Mouse (Mus musculus) kidney, embryonic 14.5 days (tissue): ENCODE measurements at regions not wholly inside any gene's neighbourhood (a gene's known extent, or its start where the extent isn't known, plus 50 kb on each side); places are given as distances from the start of the nearest gene placed in this dataset.
A peak's percentile ranks its signal among the peaks of the same experiment; 100 is the strongest.
"Not testable (repeated sequence)": the region's sequence is repeated elsewhere in the genome, so short reads cannot be mapped to it uniquely, and the experiment has no call there.

Experiments
- ATAC-seq: fragments of 200-750 bp; cut with Nextera tagmentation; 2 replicates; pipeline ENCODE4 v1.8.0; 2017; ENCODE audit warnings: moderate number of reproducible peaks, mild to moderate bottlenecking, moderate TSS enrichment, moderate library complexity; ENCODE audit not compliant: low FRiP score, low TSS enrichment
- H3K27ac ChIP-seq: fragments of 300-500 bp; sonication (generic); 2 replicates; pipeline ENCODE4 v1.5.1; 2014; ENCODE audit warnings: low read depth, mild to moderate bottlenecking, low read length, moderate library complexity, mixed read lengths
- H3K27me3 ChIP-seq: fragments of 300-500 bp; sonication (generic); 2 replicates; pipeline ENCODE4 v1.6.1; 2014; ENCODE audit warnings: mild to moderate bottlenecking, low read length; ENCODE audit not compliant: control insufficient read depth, insufficient read depth
- H3K36me3 ChIP-seq: fragments of 300-500 bp; sonication (generic); 2 replicates; pipeline ENCODE4 v1.6.1; 2014; ENCODE audit warnings: low read length, mixed read lengths; ENCODE audit not compliant: control insufficient read depth, insufficient read depth
- H3K4me1 ChIP-seq: fragments of 300-500 bp; sonication (generic); 2 replicates; pipeline ENCODE4 v1.6.1; 2014; ENCODE audit warnings: low read length, mixed read lengths; ENCODE audit not compliant: control insufficient read depth, insufficient read depth
- H3K4me2 ChIP-seq: fragments of 300-500 bp; sonication (generic); replicated peaks from 2 replicates; pipeline ENCODE4 v1.6.1; 2014; ENCODE audit warnings: low read depth, mild to moderate bottlenecking, low read length
- H3K4me3 ChIP-seq: fragments of 300-500 bp; sonication (generic); 2 replicates; pipeline ENCODE4 v1.5.1; 2014; ENCODE audit warnings: mild to moderate bottlenecking, low read length
- H3K9ac ChIP-seq: fragments of 300-500 bp; sonication (generic); 2 replicates; pipeline ENCODE4 v1.6.1; 2014; ENCODE audit warnings: low read depth, mild to moderate bottlenecking, low read length, moderate library complexity
- H3K9me3 ChIP-seq: fragments of 300-500 bp; sonication (generic); 2 replicates; pipeline ENCODE4 v1.6.1; 2016; ENCODE audit warnings: low read length; ENCODE audit not compliant: control insufficient read depth
- WGBS: fragments of 180-500 bp; shearing (Covaris S2); extraction: QIAGEN DNeasy Blood & Tissue Kit; methylation state at CpG from one replicate; pipeline ENCODE4 v1.1.7; 2014; 5-methylcytosine and 5-hydroxymethylcytosine counted together

GRCm38 (mm10) chr9:115840791-115841190, 68.5 kb upstream of the Gadl1 start:
- Histone ChIP-seq H3K4me2 (no peak overlapping the region), H3K36me3 (no peaks in the 10 kb centered on the region), H3K27me3 (no peaks in the 10 kb centered on the region), H3K4me1 (no peaks in the 10 kb centered on the region), H3K9me3 (no peaks in the 10 kb centered on the region), H3K4me3 (no peak overlapping the region), H3K9ac (no peak overlapping the region), H3K27ac (no peak overlapping the region)
- ATAC-seq = no peak
- 72% methylated on average over 8 of the region's 8 CpGs for WGBS

- no peaks in the 10 kb centered on the region for H3K36me3 ChIP-seq
- H3K9me3 ChIP-seq = no peaks in the 10 kb centered on the region
- H3K4me2 ChIP-seq = no peak overlapping the region
- no peaks in the 10 kb centered on the region for H3K27me3 ChIP-seq
- no peak overlapping the region for H3K27ac ChIP-seq
- WGBS = 89% methylated on average over 10 of the region's 10 CpGs
- no peak for ATAC-seq
- no peaks in the 10 kb centered on the region for H3K4me1 ChIP-seq
- no peak overlapping the region for H3K9ac ChIP-seq
- no peak overlapping the region for H3K4me3 ChIP-seq
These were observed 67.6 kb upstream of the Gadl1 start for GRCm38 (mm10) chr9:115841684-115842083.

- no peak overlapping the region for H3K4me2 ChIP-seq
- H3K27ac ChIP-seq = no peak overlapping the region
- no peaks in the 10 kb centered on the region for H3K27me3 ChIP-seq
- no peaks in the 10 kb centered on the region for H3K9me3 ChIP-seq
- ATAC-seq = no peak
- no peak overlapping the region for H3K9ac ChIP-seq
- H3K4me3 ChIP-seq = no peak overlapping the region
- no peaks in the 10 kb centered on the region for H3K36me3 ChIP-seq
- 58% methylated on average over 4 of the region's 4 CpGs for WGBS
- H3K4me1 ChIP-seq = no peaks in the 10 kb centered on the region
These were observed 64.9 kb upstream of the Gadl1 start for GRCm38 (mm10) chr9:115844340-115844739.

- Histone ChIP-seq H3K4me1 (no peaks in the 10 kb centered on the region), H3K27me3 (no peaks in the 10 kb centered on the region), H3K9ac (no peak overlapping the region), H3K36me3 (no peaks in the 10 kb centered on the region), H3K4me3 (no peak overlapping the region), H3K9me3 (no peaks in the 10 kb centered on the region), H3K4me2 (no peak overlapping the region), H3K27ac (no peak overlapping the region)
- 91% methylated on average over 5 of the region's 5 CpGs for WGBS
- ATAC-seq = no peak
These were observed 64.2 kb upstream of the Gadl1 start for GRCm38 (mm10) chr9:115845091-115845490.

GRCm38 (mm10) chr9:115847289-115848074, 61.8 kb upstream of the Gadl1 start:
- Histone ChIP-seq H3K9ac (no peak overlapping the region), H3K9me3 (no peaks in the 10 kb centered on the region), H3K27me3 (no peaks in the 10 kb centered on the region), H3K36me3 (no peaks in the 10 kb centered on the region), H3K4me1 (no peaks in the 10 kb centered on the region), H3K27ac (no peak overlapping the region), H3K4me3 (0 out of 2 replicates have a peak overlapping the region, but pooled peaks have one; percentile 2), H3K4me2 (peak overlapping the region; percentile 34)
- ATAC-seq = peak; percentile 69; the same call in 1 of the 2 replicates
- WGBS = 46% methylated on average over 12 of the region's 12 CpGs

- not testable (repeated sequence) for ATAC-seq, H3K27ac ChIP-seq, H3K9me3 ChIP-seq, H3K4me3 ChIP-seq, H3K4me1 ChIP-seq, H3K36me3 ChIP-seq, H3K27me3 ChIP-seq, H3K9ac ChIP-seq, H3K4me2 ChIP-seq
- WGBS = 73% methylated on average over 5 of the region's 5 CpGs
These were observed 55.9 kb upstream of the Gadl1 start for GRCm38 (mm10) chr9:115853210-115853842.

GRCm38 (mm10) chr9:115857301-115857700, 52.0 kb upstream of the Gadl1 start:
- no peaks in the 10 kb centered on the region for H3K27me3 ChIP-seq
- 35% methylated on average over 7 of the region's 7 CpGs for WGBS

GRCm38 (mm10) chr9:115858848-115859247, 50.4 kb upstream of the Gadl1 start:
- H3K9ac ChIP-seq = no peak overlapping the region
- 86% methylated on average over 3 of the region's 3 CpGs for WGBS
- no peak overlapping the region for H3K4me3 ChIP-seq
- H3K4me2 ChIP-seq = no peak overlapping the region
- H3K9me3 ChIP-seq = no peaks in the 10 kb centered on the region
- no peaks in the 10 kb centered on the region for H3K36me3 ChIP-seq
- ATAC-seq = no peak
- no peaks in the 10 kb centered on the region for H3K4me1 ChIP-seq
- no peaks in the 10 kb centered on the region for H3K27me3 ChIP-seq
- H3K27ac ChIP-seq = no peak overlapping the region

More at GRCm38 (mm10) chr9:115857301-115857700, 52.0 kb upstream of the Gadl1 start:
- H3K36me3 ChIP-seq = no peaks in the 10 kb centered on the region
- no peak overlapping the region for H3K4me3 ChIP-seq
- ATAC-seq = peak; percentile 89; the same call in 1 of the 2 replicates
- no peak overlapping the region for H3K27ac ChIP-seq
- H3K4me2 ChIP-seq = no peak overlapping the region
- H3K9me3 ChIP-seq = no peaks in the 10 kb centered on the region
- H3K4me1 ChIP-seq = no peaks in the 10 kb centered on the region
- H3K9ac ChIP-seq = no peak overlapping the region
